Mouse (Mus musculus): Measurements from ENCODE around the gene Hist1h2ae.

Gene Hist1h2ae

GRCm38 (mm10) chr13:23537006-23537710 lies 33.9 kb downstream of the Hist1h2ae start:
- no peak for DNase-seq

GRCm38 (mm10) chr13:23536076-23536822 lies 34.8 kb downstream of the Hist1h2ae start:
- no peak for DNase-seq

DNA sequence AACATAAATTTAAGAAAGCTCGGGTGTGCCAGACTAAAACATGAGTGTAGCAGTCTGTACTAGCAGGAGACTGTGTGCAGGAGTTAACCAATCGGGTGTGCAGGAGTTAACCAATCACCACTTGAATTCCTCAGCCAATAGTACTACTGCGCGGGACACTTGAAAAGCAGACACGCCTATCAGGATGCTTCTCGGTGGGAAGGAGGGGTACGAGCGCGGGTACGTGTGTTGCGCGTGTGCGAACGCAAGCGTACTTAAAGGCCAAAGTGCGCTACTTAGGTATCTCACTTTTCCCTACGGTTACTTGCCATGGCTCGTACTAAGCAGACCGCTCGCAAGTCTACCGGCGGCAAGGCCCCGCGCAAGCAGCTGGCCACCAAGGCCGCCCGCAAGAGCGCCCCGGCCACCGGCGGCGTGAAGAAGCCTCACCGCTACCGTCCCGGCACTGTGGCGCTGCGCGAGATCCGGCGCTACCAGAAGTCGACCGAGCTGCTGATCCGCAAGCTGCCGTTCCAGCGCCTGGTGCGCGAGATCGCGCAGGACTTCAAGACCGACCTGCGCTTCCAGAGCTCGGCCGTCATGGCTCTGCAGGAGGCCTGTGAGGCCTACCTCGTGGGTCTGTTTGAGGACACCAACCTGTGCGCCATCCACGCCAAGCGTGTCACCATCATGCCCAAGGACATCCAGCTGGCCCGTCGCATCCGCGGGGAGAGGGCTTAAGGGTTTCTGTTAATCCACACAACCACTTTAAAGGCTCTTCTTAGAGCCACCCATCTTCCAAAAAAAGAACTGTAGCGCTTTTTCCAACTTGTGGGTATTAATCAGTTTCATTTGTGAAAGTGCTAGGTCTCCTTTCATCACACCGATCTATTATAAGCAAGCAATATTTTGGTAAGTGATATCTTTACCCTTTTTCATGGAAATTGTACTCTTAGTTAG lies 35.6 kb downstream of the Hist1h2ae start, which contains the start of gene Hist1h3g:
Gene Hist1h3g (plus strand): TSS at position 286 of the 939 bp plus-strand sequence.
- peak; percentile 71 for DNase-seq

DNA sequence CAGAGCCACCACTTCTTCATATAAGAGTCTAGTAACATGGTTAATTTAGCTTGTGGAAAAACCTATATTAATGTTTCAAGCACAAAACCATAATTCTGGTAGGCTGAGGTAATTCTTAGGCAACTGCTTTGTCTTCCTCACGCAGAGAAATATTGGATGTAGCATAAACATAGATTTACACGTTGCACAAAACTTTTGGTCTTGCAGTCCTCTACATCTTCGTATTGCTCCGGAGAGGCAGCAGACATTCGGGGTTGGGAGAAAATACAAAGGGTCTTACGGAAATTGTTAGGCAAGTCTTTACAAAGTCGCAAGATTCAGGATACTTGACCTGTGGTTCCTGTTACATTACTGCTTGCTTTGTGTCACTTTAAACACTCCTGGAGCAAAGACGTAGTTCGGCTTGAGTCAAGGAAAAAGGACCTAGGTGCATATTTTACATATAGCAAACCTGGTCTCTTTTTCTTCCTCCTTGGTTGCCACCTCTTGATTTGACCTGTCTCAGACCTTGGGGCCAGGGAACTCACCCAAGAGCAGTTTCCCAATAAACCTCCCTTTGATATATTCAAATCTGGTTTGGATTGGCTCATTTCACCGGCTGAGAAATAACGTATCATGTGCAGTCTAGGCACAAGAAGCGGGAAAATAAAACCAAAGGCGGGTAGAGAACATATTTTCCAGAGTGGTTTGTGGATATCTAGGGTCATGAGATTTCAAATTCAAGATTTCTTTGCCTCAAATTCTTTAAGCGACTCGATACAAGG lies 36.5 kb downstream of the Hist1h2ae start:
- DNase-seq: no peak

DNA sequence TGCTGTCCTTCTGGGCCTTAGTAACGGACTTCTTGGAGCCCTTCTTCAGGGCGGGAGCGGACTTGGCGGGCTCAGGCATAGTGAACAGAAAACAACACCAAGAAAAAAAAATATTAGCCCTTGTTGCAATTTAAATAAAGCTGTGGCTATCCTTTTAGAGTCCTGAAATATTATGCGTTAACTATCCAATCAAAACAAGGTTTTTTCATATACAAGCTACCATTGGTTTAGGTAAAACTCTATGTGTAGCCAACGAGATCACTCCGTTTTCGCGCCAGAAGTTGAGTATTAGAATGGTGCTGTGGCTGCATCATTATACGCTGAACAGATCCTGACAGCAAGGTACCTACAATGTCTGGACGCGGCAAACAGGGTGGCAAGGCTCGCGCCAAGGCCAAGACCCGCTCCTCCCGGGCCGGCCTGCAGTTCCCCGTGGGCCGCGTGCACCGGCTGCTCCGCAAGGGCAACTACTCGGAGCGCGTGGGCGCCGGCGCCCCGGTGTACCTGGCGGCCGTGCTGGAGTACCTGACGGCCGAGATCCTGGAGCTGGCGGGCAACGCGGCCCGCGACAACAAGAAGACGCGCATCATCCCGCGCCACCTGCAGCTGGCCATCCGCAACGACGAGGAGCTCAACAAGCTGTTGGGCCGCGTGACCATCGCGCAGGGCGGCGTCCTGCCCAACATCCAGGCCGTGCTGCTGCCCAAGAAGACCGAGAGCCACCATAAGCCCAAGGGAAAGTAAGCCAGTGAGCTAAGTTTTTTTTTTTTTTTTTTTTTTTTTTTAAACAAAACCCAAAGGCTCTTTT lies 37.3 kb downstream of the Hist1h2ae start, which contains the start of gene Hist1h2af:
Gene Hist1h2af (plus strand): TSS at position 347 of the 808 bp plus-strand sequence.
- DNase-seq: peak; percentile 62

GRCm38 (mm10) chr13:23532262-23533075 lies 38.6 kb downstream of the Hist1h2ae start:
- no peak for DNase-seq

GRCm38 (mm10) chr13:23530901-23531875 lies 39.8 kb downstream of the Hist1h2ae start, which contains the start of gene Hist1h4h:
Hist1h4h (plus strand) TSS chr13:23531050.
- peak; percentile 97 for DNase-seq

- DNase-seq: peak; percentile 61
These were observed 40.7 kb downstream of the Hist1h2ae start for GRCm38 (mm10) chr13:23530181-23530900.

- DNase-seq: no peak
These were observed 41.4 kb downstream of the Hist1h2ae start for GRCm38 (mm10) chr13:23529480-23530165.

DNA sequence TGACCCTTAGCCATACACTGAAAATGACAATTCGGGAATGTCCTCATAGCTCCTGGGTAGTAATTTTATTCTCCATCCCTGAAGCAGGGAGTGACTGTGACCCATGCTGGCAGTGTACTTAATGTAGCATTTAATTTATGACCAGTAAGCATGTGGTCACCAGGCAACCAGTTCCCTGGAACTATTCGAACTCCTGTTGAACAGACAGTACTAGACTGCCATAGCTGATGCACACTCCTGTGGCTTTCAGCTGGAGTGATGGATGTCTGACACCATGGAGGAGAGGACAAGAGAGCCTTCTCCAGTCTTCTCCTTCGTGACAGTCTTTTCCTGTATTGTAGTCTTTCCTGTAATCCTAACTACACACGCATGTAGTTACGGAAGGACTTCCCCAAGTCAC lies 42.0 kb downstream of the Hist1h2ae start:
- DNase-seq: no peak

- DNase-seq: peak; percentile 84
These were observed 44.7 kb downstream of the Hist1h2ae start for GRCm38 (mm10) chr13:23526312-23526711.

- DNase-seq: no peak
These were observed 45.1 kb downstream of the Hist1h2ae start for GRCm38 (mm10) chr13:23525901-23526300.

- DNase-seq: peak; percentile 54
These were observed 46.4 kb downstream of the Hist1h2ae start for GRCm38 (mm10) chr13:23524654-23525053.

- DNase-seq: no peak
These were observed 47.0 kb downstream of the Hist1h2ae start for GRCm38 (mm10) chr13:23523976-23524375.

DNA sequence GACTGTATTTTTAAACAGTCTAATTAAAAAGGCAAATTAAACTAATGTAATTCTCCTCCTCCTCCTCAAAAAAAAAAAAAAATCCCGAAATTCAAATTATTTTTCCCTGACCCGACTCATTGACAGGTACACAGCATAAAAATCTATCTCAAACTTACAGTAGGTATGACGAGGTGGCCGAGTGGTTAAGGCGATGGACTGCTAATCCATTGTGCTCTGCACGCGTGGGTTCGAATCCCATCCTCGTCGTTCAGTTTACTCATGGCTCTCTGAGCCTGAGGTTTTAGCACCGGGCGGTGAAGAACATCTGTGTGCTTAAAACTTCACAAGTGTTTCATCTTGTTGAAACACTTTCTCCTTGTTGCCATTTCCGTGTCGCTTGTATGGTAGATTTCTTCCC lies 49.3 kb downstream of the Hist1h2ae start:
- peak; percentile 68 for DNase-seq
